Mouse (Mus musculus) frontal cortex, adult 2 months (tissue): ENCODE measurements around the gene Grcc10. TPM values are rescaled to one million over a fixed set of nuclear protein-coding genes. Genes with fewer than 3 reads are reported as not detected.

Experiments
- DNase-seq, 2 experiments: peaks; one replicate each; pipeline ENCODE4 v3.0.0; 2022; ENCODE audit warnings: low spot score in 1 of 2; ENCODE audit errors: extremely low spot score in 1 of 2
- polyA plus RNA-seq: library from polyadenylated mRNA; depleted of rRNA; stranded (reverse); fragments of >200 nt; gene quantifications from 2 replicates; pipeline ENCODE4 v1.2.3, GENCODE M21; 2012

Grcc10 gene
- polyA plus RNA-seq, 1 experiment, result 383 TPM

DNA sequence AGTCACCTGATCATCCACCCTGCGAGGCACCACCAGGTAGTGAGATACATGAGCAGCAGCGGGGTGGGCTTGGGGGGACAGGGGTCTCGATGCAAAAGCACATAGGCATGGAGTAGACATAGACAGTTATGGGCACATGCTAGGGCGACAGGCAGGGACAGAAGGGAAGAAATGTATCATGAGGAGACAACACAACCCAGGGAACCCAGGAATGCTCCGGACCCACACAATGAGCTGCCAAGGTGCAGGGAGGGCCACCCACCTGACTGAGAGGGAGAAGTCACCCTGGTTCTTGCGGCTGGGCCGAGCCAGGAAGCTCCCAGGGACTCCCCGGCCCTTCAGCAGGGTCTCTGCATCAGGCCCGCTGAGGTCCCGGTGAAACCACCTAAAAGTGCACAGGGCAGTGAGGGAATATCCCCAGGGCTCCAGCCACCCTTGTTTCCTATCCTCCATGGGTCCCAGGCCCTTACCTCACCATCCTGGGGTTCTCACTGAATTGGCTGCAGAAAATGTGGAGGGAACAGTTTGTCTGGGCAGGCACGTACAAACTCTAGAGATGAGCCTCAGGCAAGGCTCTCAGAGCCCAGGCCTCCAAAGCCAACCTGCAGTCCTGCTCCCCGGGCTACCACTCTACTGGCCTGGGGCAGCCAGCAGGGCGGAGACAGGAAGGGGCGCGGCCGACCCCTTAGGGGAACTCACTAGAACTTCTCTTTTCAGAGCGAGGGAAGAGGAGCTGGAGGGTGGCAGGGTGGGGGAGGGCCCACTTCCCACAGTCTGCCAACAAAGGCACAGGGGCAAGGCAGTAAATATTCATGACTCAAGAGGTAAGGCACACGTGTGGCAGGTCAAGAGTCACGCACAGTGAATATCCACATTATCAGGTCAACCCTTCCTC, 8.5 kb downstream of the Grcc10 start:
- no peak for DNase-seq

GRCm38 (mm10) chr6:124731038-124731437, 10.1 kb downstream of the Grcc10 start:
- DNase-seq, result no peak

- DNase-seq, result no peak
Measured at GRCm38 (mm10) chr6:124729850-124730705, 11.1 kb downstream of the Grcc10 start.

DNA sequence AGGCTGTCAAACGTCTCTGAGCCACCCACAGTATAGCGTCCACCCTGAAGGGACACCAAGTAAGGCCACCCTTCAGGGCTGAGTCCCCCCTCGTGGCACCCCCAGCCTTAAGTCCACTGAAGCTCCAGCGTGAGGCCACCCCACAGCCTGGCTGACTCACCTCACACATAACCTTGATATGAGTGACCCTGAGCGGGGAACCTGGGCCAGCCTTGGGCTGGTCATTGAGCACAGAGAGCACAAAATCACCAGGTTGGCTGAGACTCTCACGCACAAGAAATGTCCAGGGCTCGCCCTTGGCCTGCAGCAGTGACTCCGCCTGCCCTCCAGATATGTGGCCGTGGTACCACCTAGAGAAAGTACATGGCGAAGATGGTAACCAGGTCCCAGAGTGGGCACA, 12.6 kb downstream of the Grcc10 start:
- DNase-seq, result no peak

DNA sequence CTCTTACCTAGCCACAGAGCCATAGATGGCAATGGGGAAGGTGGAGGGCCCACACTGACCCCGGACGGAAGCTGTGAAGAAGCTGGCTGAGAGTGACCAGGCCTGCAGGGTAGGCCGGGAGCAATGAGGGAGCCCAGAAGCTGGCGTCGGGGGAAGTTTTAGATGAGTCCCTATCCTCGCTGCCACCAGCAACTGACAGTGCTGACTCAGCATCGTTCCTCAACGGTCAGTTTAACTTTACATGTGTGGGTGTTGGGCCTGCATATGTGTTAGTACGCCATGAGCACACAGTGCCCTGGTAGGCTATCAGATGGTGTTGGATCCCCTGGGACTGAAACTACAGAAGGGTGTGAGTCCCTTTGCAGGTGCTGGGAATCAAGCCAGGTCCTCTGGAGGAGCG, 16.7 kb downstream of the Grcc10 start:
- no peak for DNase-seq

DNA sequence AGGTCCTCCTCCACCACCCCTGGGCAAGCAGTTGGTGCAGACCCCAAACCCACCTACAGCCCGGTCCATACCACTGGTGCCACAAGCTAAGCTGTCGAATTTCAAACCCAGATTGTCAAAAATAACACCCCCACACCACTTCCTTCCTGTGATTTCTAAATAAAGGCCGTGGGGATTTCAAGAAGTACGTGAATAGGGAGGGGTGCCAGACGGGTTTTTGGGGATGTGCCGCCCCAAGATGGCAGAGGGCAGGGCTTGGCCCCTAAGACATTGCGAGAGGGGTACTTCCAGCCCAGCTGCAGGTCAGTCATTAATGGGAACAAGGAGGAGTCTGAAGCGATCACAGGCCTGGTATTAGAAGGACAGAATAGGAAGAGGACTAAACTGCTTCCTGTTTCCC, 17.6 kb downstream of the Grcc10 start:
- DNase-seq, result no peak

GRCm38 (mm10) chr6:124722876-124723473, 18.2 kb downstream of the Grcc10 start:
- no peak for DNase-seq

- no peak for DNase-seq
Measured at GRCm38 (mm10) chr6:124720904-124721303, 20.3 kb downstream of the Grcc10 start.

- DNase-seq, result no peak
Measured at GRCm38 (mm10) chr6:124719354-124719978, 21.7 kb downstream of the Grcc10 start.

DNA sequence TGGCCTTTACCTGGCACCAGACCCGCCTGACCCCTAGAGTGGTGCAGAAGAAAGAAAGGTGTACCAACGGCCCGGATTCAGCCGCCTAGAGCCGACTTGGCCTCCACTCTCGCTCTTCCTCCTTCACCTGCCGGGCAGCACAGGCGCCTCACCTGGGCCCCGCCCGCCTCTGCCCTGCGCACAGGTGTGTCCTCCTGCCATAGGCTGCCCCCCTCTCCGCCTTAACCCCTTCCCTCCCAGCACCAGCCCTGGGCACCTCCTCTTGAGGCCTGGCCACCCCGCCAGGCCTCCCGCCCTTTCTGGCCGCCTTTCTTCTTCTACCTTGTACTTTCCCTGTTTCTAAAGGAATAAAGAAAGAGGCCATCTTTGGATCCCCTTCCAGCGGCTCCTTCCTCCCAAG, 22.5 kb downstream of the Grcc10 start:
- no peak for DNase-seq

DNA sequence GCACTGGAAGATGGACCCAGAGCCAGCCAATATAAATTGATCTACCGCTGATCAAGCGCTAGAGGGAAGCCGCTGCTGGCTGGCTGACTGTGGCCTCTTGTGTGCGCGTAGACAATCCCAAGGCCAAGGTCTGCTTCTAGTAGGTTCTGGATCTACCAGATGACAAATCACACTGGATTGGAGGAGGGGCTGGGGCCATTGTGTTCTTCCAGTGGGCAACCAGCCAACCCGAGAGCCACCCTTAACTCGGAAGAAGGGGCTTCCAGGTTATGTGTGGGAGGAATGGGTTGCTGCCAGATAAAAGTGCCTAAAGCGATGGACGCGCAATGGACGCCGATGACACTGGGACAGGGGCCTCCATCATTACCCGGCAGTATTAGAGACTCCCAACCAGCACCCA, 23.2 kb downstream of the Grcc10 start:
- DNase-seq, result no peak

GRCm38 (mm10) chr6:124716864-124717490, 24.2 kb downstream of the Grcc10 start:
- DNase-seq, result no peak

- no peak for DNase-seq
Measured at GRCm38 (mm10) chr6:124712918-124713317, 28.3 kb downstream of the Grcc10 start.

DNA sequence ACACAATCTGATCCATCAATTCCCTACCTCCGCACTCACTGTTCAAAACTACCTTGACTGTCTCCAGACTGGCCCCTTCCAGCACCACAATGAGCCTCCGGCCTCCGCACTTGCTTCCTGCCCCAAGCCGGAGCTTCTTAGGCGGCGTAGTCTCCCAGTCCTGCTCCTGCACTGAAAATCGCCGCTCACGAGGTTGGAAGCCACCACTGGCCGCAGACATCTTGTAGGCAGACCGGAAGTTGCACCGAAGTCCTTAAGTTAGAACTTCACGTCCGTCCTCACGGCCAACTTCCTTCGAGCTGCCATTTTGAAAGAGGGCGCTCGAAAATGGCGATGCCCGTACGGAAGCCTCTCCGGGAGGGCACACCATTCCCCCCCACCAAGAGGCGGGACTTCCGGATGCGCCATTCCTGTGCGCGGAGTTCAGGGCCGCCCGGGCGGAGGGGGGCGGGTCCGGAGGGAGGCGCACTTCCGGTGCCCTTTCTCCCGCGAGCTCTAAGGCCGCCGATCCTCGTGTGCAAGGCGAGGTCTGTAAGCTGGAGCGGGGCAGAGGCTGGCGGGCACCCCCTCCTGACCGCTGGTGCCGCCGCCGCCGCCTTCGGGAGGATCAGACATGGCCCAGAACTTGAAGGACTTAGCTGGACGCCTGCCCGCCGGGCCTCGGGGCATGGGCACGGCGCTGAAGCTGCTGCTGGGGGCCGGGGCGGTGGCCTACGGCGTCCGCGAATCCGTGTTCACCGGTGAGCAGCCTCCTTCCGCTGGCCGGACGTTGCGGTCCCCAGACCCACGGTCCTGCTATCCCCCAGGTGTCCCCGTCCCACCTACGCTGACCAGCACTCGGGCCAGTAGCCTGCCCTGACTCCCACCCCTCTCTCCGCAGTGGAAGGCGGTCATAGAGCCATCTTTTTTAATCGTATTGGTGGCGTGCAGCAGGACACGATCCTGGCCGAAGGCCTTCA, 29.1 kb downstream of the Grcc10 start, which contains the start of the genes Emg1 and Phb2:
Gene Emg1, minus strand, starts transcription at position 355 of the 959 bp plus-strand sequence.
Gene Phb2, plus strand, starts transcription at position 513 of the 959 bp plus-strand sequence.
- peak; percentile 95 to 98 for DNase-seq

GRCm38 (mm10) chr6:124708289-124708889, 32.8 kb downstream of the Grcc10 start:
- DNase-seq, result no peak

DNA sequence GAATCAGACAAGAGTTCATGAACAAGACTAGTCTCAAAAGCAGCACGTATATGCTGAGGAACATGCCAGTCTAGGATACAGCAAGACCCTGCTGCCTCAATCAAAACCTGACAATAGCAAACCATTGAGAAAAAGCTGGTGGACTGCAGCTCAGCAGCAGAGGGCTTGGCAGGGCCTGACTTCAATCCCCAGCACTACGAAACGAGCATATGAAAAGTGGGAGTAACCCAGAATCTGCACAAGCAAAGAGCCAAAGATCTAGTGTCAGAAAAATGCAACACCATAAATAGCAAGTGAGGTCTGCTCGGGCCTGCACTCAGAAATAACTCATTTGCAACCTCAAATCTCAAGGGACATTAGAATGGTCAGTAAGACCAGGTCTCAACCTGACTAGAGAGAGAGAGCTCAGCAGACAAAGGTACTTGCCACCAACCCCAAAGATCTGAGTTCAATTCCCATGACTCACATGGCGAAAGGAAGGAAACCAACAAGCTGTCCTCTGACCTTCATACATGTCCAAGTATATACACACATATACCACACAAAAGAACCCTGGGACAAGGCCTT, 35.0 kb downstream of the Grcc10 start:
- DNase-seq, result no peak

DNA sequence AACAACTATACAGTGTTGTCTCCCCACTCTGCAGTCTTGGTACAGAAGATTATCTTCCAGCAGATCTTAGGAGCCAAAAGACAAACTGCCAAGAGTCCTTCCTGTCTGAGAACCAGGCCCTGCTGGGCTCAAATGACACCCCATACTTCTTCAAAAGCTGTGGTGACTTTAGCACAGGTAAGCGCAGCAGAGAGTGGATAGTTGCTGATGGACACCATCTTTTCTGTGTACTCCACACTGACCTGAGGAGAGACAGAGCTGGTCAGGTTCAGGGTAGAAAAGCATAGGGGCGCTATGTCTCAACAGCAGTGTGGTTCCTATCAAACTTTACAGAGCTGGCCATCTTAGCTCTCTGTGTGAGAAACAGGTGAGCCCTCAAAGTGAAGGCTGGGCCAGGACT, 36.8 kb downstream of the Grcc10 start:
- DNase-seq, result no peak

- DNase-seq, result no peak
Measured at GRCm38 (mm10) chr6:124703789-124704188, 37.4 kb downstream of the Grcc10 start.
